Mouse (Mus musculus): ENCODE measurements around the gene Gpd2. TPM values are rescaled to one million over a fixed set of nuclear protein-coding genes. Genes with fewer than 3 reads are reported as not detected.
A peak's percentile ranks its signal among the peaks of the same experiment; 100 is the strongest.

Gpd2 gene
- total RNA-seq, 1 experiment, result 56.2 TPM

GRCm38 (mm10) chr2:57301539-57301938 is 64.1 kb downstream of the Gpd2 start:
- in situ Hi-C loops (cut with MboI; ENCODE audit: low sequenced_read_pairs in 2 of 2, unreplicated experiment in 2 of 2), result no loop called here
- no peak for DNase-seq (ENCODE audit: low read depth, low spot score)
- peaks cover 3% of the 10 kb centered on the region; the same call in 1 of the 2 replicates for H3K36me3 ChIP-seq (ENCODE audit: control insufficient read depth, insufficient read depth, low read length, poor library complexity, severe bottlenecking)
- no peaks in the 10 kb centered on the region for H3K9me3 ChIP-seq (ENCODE audit: control insufficient read depth, insufficient read depth, low read depth, low read length)
- no peak overlapping the region for H3K9ac ChIP-seq (ENCODE audit: insufficient read depth, low read depth, low read length, poor library complexity, severe bottlenecking)
- H3K27ac ChIP-seq (ENCODE audit: insufficient read depth, low read depth, low read length, poor library complexity, severe bottlenecking), result no peak overlapping the region
- TF ChIP-seq ZNF384 (IDR thresholded peaks at IDR 0.05; ENCODE audit: low read depth, low read length), result no peak
- TF ChIP-seq MAFK (IDR thresholded peaks at IDR 0.05; ENCODE audit: insufficient read depth, low read depth, low read length), result no peak
- no peak for TF ChIP-seq ZC3H11A (IDR thresholded peaks at IDR 0.05; ENCODE audit: borderline replicate concordance, low read depth, low read length)
- no peak for TF ChIP-seq HCFC1 (IDR thresholded peaks at IDR 0.05; ENCODE audit: borderline replicate concordance, insufficient read depth, low read length)
- TF ChIP-seq CHD2 (IDR thresholded peaks at IDR 0.05; ENCODE audit: low read depth, low read length), result no peak
- H3K4me3 ChIP-seq (ENCODE audit: insufficient read depth in 1 of 2, low read depth in 1 of 2, low read length in 2 of 2, poor library complexity in 1 of 2, severe bottlenecking in 1 of 2), result no peak overlapping the region
- H3K4me1 ChIP-seq (ENCODE audit: control insufficient read depth in 2 of 2, insufficient read depth in 2 of 2, low read length in 2 of 2, poor library complexity in 1 of 2), result no peaks in the 10 kb centered on the region; a peak in 1 of 4 replicates

GRCm38 (mm10) chr2:57304212-57304611 is 66.8 kb downstream of the Gpd2 start:
- H3K4me1 ChIP-seq (ENCODE audit: control insufficient read depth in 2 of 2, insufficient read depth in 2 of 2, low read length in 2 of 2, poor library complexity in 1 of 2), result no peaks in the 10 kb centered on the region; a peak in 1 of 4 replicates
- no peak for DNase-seq (ENCODE audit: low read depth, low spot score)
- in situ Hi-C loops (cut with MboI; ENCODE audit: low sequenced_read_pairs in 2 of 2, unreplicated experiment in 2 of 2), result no loop called here
- no peak for TF ChIP-seq HCFC1 (IDR thresholded peaks at IDR 0.05; ENCODE audit: borderline replicate concordance, insufficient read depth, low read length)
- no peak overlapping the region for H3K27ac ChIP-seq (ENCODE audit: insufficient read depth, low read depth, low read length, poor library complexity, severe bottlenecking)
- no peak overlapping the region for H3K9ac ChIP-seq (ENCODE audit: insufficient read depth, low read depth, low read length, poor library complexity, severe bottlenecking)
- peaks cover 3% of the 10 kb centered on the region; the same call in 1 of the 2 replicates for H3K36me3 ChIP-seq (ENCODE audit: control insufficient read depth, insufficient read depth, low read length, poor library complexity, severe bottlenecking)
- H3K4me3 ChIP-seq (ENCODE audit: insufficient read depth in 1 of 2, low read depth in 1 of 2, low read length in 2 of 2, poor library complexity in 1 of 2, severe bottlenecking in 1 of 2), result no peak overlapping the region
- H3K9me3 ChIP-seq (ENCODE audit: control insufficient read depth, insufficient read depth, low read depth, low read length), result no peaks in the 10 kb centered on the region

- H3K4me3 ChIP-seq (ENCODE audit: insufficient read depth in 1 of 2, low read depth in 1 of 2, low read length in 2 of 2, poor library complexity in 1 of 2, severe bottlenecking in 1 of 2), result no peak overlapping the region
These were observed 74.9 kb downstream of the Gpd2 start for GRCm38 (mm10) chr2:57312268-57312797.

DNA sequence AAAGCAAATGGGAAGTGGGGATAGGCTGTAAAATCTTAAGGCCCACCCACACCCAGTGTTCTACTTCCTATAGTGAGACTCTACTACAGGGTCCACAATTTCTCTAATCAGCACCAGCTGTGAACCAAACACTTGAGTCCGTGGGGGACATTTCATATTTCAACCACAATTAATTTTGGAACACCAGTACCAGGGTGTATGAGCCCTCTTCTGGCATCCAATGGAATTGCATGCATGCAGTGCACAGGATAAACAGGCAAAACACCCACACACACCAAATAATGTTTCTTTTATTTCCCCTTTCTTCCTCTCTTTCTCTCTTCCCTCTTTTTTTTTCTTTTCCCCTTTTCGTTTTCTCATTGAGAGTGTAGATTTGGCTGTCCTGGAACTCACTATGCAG is 78.6 kb downstream of the Gpd2 start:
- no peaks in the 10 kb centered on the region for H3K9me3 ChIP-seq (ENCODE audit: control insufficient read depth, insufficient read depth, low read depth, low read length)
- 0 out of 4 replicates have a peak, but pooled peaks cover 0 to 2% of the 10 kb centered on the region in 2 experiments for H3K4me1 ChIP-seq (ENCODE audit: control insufficient read depth in 2 of 2, insufficient read depth in 2 of 2, low read length in 2 of 2, poor library complexity in 1 of 2)
- H3K4me3 ChIP-seq (ENCODE audit: insufficient read depth in 1 of 2, low read depth in 1 of 2, low read length in 2 of 2, poor library complexity in 1 of 2, severe bottlenecking in 1 of 2), result no peak overlapping the region
- no peak overlapping the region for H3K9ac ChIP-seq (ENCODE audit: insufficient read depth, low read depth, low read length, poor library complexity, severe bottlenecking)
- 0 out of 2 replicates have a peak, but pooled peaks cover 3% of the 10 kb centered on the region for H3K36me3 ChIP-seq (ENCODE audit: control insufficient read depth, insufficient read depth, low read length, poor library complexity, severe bottlenecking)
- peak; percentile 28; the same call in 1 of the 2 replicates for TF ChIP-seq ZC3H11A (IDR thresholded peaks at IDR 0.05; ENCODE audit: borderline replicate concordance, low read depth, low read length)
- no peak for TF ChIP-seq MAFK (IDR thresholded peaks at IDR 0.05; ENCODE audit: insufficient read depth, low read depth, low read length)
- no peak for DNase-seq (ENCODE audit: low read depth, low spot score)
- in situ Hi-C loops (cut with MboI; ENCODE audit: low sequenced_read_pairs in 2 of 2, unreplicated experiment in 2 of 2), result no loop called here
- no peak overlapping the region for H3K27ac ChIP-seq (ENCODE audit: insufficient read depth, low read depth, low read length, poor library complexity, severe bottlenecking)

More at GRCm38 (mm10) chr2:57312268-57312797, 74.9 kb downstream of the Gpd2 start:
- no peaks in the 10 kb centered on the region for H3K9me3 ChIP-seq (ENCODE audit: control insufficient read depth, insufficient read depth, low read depth, low read length)
- H3K4me1 ChIP-seq (ENCODE audit: control insufficient read depth in 2 of 2, insufficient read depth in 2 of 2, low read length in 2 of 2, poor library complexity in 1 of 2), result no peaks in the 10 kb centered on the region
- H3K36me3 ChIP-seq (ENCODE audit: control insufficient read depth, insufficient read depth, low read length, poor library complexity, severe bottlenecking), result peaks cover 3% of the 10 kb centered on the region; the same call in 1 of the 2 replicates
- in situ Hi-C loops (cut with MboI; ENCODE audit: low sequenced_read_pairs in 2 of 2, unreplicated experiment in 2 of 2), result no loop called here
- no peak overlapping the region for H3K9ac ChIP-seq (ENCODE audit: insufficient read depth, low read depth, low read length, poor library complexity, severe bottlenecking)
- TF ChIP-seq ZC3H11A (IDR thresholded peaks at IDR 0.05; ENCODE audit: borderline replicate concordance, low read depth, low read length) (no peak), MAFK (IDR thresholded peaks at IDR 0.05; ENCODE audit: insufficient read depth, low read depth, low read length) (no peak), ZNF384 (IDR thresholded peaks at IDR 0.05; ENCODE audit: low read depth, low read length) (no peak), CHD2 (IDR thresholded peaks at IDR 0.05; ENCODE audit: low read depth, low read length) (no peak), HCFC1 (IDR thresholded peaks at IDR 0.05; ENCODE audit: borderline replicate concordance, insufficient read depth, low read length) (no peak)
- no peak for DNase-seq (ENCODE audit: low read depth, low spot score)
- no peak overlapping the region for H3K27ac ChIP-seq (ENCODE audit: insufficient read depth, low read depth, low read length, poor library complexity, severe bottlenecking)

- no peak for TF ChIP-seq ZNF384 (IDR thresholded peaks at IDR 0.05; ENCODE audit: low read depth, low read length)
- TF ChIP-seq HCFC1 (IDR thresholded peaks at IDR 0.05; ENCODE audit: borderline replicate concordance, insufficient read depth, low read length), result no peak
- TF ChIP-seq CHD2 (IDR thresholded peaks at IDR 0.05; ENCODE audit: low read depth, low read length), result no peak
- TF ChIP-seq ZC3H11A (IDR thresholded peaks at IDR 0.05; ENCODE audit: borderline replicate concordance, low read depth, low read length), result no peak
- TF ChIP-seq MAFK (IDR thresholded peaks at IDR 0.05; ENCODE audit: insufficient read depth, low read depth, low read length), result no peak
- H3K27ac ChIP-seq (ENCODE audit: insufficient read depth, low read depth, low read length, poor library complexity, severe bottlenecking), result no peak overlapping the region
- H3K9me3 ChIP-seq (ENCODE audit: control insufficient read depth, insufficient read depth, low read depth, low read length), result no peaks in the 10 kb centered on the region
- 0 out of 4 replicates have a peak, but pooled peaks cover 0 to 2% of the 10 kb centered on the region in 2 experiments for H3K4me1 ChIP-seq (ENCODE audit: control insufficient read depth in 2 of 2, insufficient read depth in 2 of 2, low read length in 2 of 2, poor library complexity in 1 of 2)
- no peak overlapping the region for H3K4me3 ChIP-seq (ENCODE audit: insufficient read depth in 1 of 2, low read depth in 1 of 2, low read length in 2 of 2, poor library complexity in 1 of 2, severe bottlenecking in 1 of 2)
- H3K36me3 ChIP-seq (ENCODE audit: control insufficient read depth, insufficient read depth, low read length, poor library complexity, severe bottlenecking), result no peaks in the 10 kb centered on the region
- in situ Hi-C loops (cut with MboI; ENCODE audit: low sequenced_read_pairs in 2 of 2, unreplicated experiment in 2 of 2), result no loop called here
- H3K9ac ChIP-seq (ENCODE audit: insufficient read depth, low read depth, low read length, poor library complexity, severe bottlenecking), result no peak overlapping the region
- no peak for DNase-seq (ENCODE audit: low read depth, low spot score)
These were observed 80.9 kb downstream of the Gpd2 start for GRCm38 (mm10) chr2:57318336-57318735.

Data from ES-E14 (cell line).